In the genomic region with DNA sequence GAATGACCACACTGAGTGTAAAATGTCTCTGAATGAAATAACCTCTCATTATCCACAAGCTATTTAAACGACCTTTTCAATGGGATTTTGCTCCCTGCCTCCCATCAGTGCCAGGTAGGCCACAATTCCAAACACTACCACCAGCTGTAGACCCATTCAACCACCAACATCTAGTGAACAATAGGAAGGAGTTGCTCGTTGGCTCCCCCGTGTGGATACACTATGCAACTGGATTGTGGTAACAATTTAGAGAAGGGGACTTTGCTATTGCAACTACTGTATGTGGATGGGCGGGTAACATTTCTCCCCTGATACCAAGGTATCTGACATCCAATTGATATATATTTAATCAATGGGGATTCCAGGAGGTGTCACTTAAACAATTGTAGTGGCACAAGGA, we compare ENCODE assay signal across 9 mouse cellular contexts. TPM values are rescaled to one million over a fixed set of nuclear protein-coding genes. Genes with fewer than 3 reads are reported as not detected.
DNase-seq lines count a peak whose midpoint lies in the region; ATAC-seq lines count a peak whose summit lies in the region.
"Had no signal": no experiment of that assay in that cellular context is flagged by ENCODE, and none has a peak within 500 bp of the region (broad histone marks: within the 10 kb centered on the region; RNA-seq: fewer than 3 reads in every experiment).

No protein-coding gene starts in this region.

- H3K4me1 ChIP-seq in kidney, embryonic 15.5 days, result no peaks in the 10 kb centered on the region

- no peaks in the 10 kb centered on the region for H3K36me3 ChIP-seq in kidney, embryonic 15.5 days

- peak; percentile 72 for DNase-seq in kidney, adult 18-20 months
- DNase-seq in MEL-GATA-1-ER (ENCODE audit: extremely low read depth, low read depth), result peak; percentile 27
- peak; percentile 30 for DNase-seq in c-Kit-positive CD71-positive TER-119-positive erythroid progenitor cells, embryonic 14.5 days (ENCODE audit: low spot score)
- DNase-seq in left cerebral cortex, postnatal 14 days (ENCODE audit: low spot score in 2 of 2), result peak; percentile 25 to 67
- DNase-seq in ovary, postnatal 14 days (ENCODE audit: low spot score), result peak; percentile 42
- peak; percentile 82 for DNase-seq in thymus, postnatal 14 days

- no peak overlapping the region for H3K27ac ChIP-seq in kidney, embryonic 15.5 days

- no peak overlapping the region for H3K9ac ChIP-seq in kidney, embryonic 15.5 days

- intact Hi-C loops in left cerebral cortex, postnatal 14 days (cut with DNase I), result no loop called here

- 33% methylated on average over 4 of the region's 4 CpGs for WGBS in kidney, embryonic 15.5 days

- no peak for ATAC-seq in kidney, embryonic 15.5 days (replicated peaks; ENCODE audit: low FRiP score)
- peak; percentile 81 for ATAC-seq in granulocyte monocyte progenitor cell, adult 5-6 weeks (replicated peaks; ENCODE audit: poor library complexity, severe bottlenecking)

- no peaks in the 10 kb centered on the region for H3K9me3 ChIP-seq in kidney, embryonic 15.5 days (replicated peaks)

- H3K4me2 ChIP-seq in kidney, embryonic 15.5 days, result no peak overlapping the region

- no peaks in the 10 kb centered on the region for H3K27me3 ChIP-seq in kidney, embryonic 15.5 days

- H3K4me3 ChIP-seq in kidney, embryonic 15.5 days (replicated peaks), result no peak overlapping the region
- H3K4me3 ChIP-seq: erythroblast, embryonic 14.5 days had no signal

RNA-seq across cellular contexts. Expression of a gene that starts 31.2 kb away (rescaled TPM):
- polyA plus RNA-seq in kidney, embryonic 15.5 days (2015; fragmentation: Nextera tagmentation; extraction: Ambion mirVana), result 8.7 and 19.3 TPM in 2 replicates
- not detected in 2 replicates for total RNA-seq in granulocyte monocyte progenitor cell, adult 5-6 weeks (2014; fragmentation: Nextera tagmentation)
- not detected in 2 replicates for total RNA-seq in granulocyte monocyte progenitor cell, adult 5-6 weeks (2017)
- not detected for total RNA-seq in left cerebral cortex, postnatal 14 days (2021)
- polyA plus RNA-seq: erythroblast, embryonic 14.5 days had no signal

RNA-seq across cellular contexts. Expression of a gene that starts 47.4 kb away (rescaled TPM):
- 14.4 and 15.9 TPM in 2 replicates for polyA plus RNA-seq in kidney, embryonic 15.5 days (2015; fragmentation: Nextera tagmentation; extraction: Ambion mirVana)
- 0.60 and 1.9 TPM in 2 replicates for total RNA-seq in granulocyte monocyte progenitor cell, adult 5-6 weeks (2014; fragmentation: Nextera tagmentation)
- 0.88 and 1.2 TPM in 2 replicates for total RNA-seq in granulocyte monocyte progenitor cell, adult 5-6 weeks (2017)
- total RNA-seq in left cerebral cortex, postnatal 14 days (2021), result 1 to 10 TPM; 4.5 to 5.2 TPM
- polyA plus RNA-seq: erythroblast, embryonic 14.5 days had no signal

Comparison
In these comparisons a context has a peak if more than half of its experiments do, and no peak if none do; other contexts are left out.
1. DNase-seq: peak in every context shown above with its lines; median percentile 82 in thymus, postnatal 14 days; 72 in kidney, adult 18-20 months; 46 in left cerebral cortex, postnatal 14 days; 42 in ovary, postnatal 14 days; 30 in c-Kit-positive CD71-positive TER-119-positive erythroid progenitor cells, embryonic 14.5 days; 27 in MEL-GATA-1-ER.